Mouse (Mus musculus): ENCODE measurements around the gene Mamdc2.
"Not testable (repeated sequence)": the region's sequence is repeated elsewhere in the genome, so short reads cannot be mapped to it uniquely, and the experiment has no call there.

Mamdc2 gene

DNA sequence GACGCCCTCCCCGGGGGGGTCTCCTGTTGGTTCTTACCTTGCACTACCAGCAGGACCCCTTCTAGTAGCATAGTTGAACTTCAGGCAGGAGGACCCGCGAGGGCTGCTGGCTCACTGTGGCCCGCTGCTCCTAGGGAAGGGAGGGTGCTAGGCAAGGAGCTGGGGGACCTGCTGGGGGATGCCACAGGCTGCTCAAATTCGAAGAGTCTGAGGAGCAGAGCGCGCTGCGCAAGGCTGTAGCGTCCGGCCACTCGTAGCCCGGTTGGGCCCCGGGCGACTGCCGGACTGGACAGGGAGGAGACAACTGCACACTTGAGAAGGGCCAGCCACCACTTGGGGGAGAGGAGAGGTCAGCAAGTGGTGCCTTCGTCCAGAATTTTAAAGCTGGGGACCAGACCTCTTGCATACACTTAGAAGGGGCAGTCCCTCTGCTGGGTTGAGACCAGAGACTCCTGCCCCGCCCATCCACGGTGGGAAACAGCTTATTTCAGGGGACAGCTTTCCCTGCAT lies at the start of gene Mamdc2:
Gene Mamdc2 (minus strand): TSS at position 455 of the 510 bp plus-strand sequence.
- no peak for DNase-seq

DNA sequence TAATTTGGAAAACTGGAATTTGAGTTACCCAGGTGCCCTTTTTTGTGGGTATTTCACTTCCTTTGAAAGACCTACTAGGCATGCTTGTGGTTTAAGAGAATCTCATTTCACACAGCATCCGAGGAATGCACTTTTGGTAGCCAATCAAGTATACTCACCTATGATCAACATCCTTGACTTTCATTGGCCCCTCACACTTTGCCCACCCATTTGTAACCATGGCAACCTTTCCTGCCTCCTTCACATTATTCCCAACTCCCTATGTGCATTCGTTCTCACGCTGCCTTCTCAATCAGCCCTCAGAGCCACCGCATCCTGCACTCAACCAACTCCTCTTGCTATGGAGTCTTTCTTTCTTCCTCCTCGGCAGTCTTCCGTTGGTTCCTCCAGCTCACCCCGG lies 49.8 kb upstream of the Mamdc2 start:
- DNase-seq = no peak

- DNase-seq = no peak
Measured at GRCm38 (mm10) chr19:23497171-23497917, 49.1 kb upstream of the Mamdc2 start.

DNA sequence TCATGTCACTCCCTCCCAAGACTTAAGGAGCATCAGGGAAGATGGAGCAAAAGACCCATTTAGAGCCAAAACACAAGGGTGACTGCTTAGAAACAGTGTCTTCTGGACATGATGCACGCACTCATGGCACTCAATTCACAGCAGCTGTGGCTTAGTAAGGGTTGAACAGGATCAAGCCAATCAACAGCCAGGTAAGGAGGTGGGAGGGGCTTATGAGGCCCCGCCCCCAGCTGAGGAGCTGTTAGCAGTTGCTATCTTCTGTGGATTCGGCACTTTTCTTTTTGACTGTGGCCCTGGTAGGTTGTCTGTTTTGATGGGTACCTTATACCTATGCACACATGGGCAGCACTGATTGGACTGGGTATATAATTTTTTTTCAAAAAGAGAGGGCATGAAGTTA lies 48.3 kb upstream of the Mamdc2 start:
- no peak for DNase-seq

DNA sequence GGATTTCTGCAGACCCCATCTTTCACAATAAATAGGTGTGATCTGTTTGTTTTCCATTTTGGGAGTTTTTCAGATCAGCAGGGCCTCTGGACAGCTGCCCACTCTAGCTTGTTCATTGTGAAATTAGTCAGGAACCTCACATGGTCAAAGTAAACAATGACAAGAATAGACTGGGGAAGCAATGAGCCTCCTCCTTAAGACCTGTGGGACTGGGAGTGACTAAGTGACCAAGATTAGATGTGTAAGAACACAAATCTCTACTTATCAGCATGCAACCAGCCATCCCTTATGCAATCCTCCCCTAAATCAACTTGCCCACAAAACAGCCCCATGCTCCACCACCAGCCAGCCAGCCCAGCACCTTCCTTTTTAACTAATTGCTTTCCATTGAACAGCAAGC lies 44.4 kb upstream of the Mamdc2 start:
- no peak for DNase-seq

DNA sequence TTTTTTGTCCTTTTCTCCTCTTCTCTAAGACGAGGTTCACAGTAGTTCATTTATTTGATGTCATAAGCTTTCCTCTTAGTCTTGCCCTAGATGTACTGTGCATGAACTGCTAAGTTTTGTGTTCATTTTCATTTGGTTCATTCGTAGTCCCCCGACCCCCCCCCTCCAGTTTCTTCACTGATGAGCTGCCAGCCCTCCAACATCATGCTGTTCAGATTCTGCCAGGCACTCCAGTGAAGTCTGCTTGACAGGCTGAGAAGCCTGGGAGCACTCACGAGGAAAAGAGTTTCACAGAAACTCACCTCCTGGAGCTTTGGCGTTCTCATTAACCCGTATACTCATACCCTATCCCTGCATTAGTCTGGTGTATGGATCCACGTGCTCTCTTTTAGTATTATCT lies 42.5 kb upstream of the Mamdc2 start:
- not testable (repeated sequence) for DNase-seq

DNA sequence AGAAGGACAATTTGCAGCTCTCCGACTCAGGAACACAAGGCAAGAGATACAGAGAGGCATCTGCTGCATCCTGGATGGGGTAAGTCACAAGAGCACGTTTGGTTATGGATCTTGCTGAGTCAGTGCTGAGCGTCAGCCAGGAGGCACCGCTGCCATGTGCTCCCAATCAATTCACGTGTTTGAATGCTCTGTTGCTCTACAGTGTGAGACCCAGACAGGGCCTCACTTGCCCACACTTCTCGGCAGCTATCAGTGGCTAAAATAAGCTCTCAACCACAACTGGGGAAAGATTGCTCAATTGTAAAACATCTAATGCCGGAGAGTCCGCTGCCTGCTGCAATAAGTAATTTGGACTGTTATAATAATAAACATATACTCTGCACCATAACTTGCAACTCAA lies 41.5 kb upstream of the Mamdc2 start:
- DNase-seq = no peak

DNA sequence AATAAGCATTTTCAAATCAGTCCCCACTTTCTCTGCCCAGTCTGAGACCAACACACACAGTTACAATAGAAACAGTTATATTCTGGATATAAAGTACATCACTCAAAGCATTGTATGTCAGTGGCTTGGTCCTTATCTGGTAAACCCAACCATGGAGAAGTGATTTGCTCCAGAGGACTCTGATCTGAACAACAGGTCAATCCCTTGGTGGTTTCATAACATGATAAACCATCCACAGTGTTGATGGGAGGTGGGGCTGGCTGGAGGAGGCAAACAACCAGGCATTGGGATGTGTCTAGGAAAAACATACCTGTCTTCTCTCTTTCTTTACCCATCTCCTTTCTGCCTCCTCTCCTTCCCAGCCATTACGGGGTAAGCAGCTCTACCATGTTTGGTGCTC lies 39.2 kb upstream of the Mamdc2 start:
- no peak for DNase-seq

DNA sequence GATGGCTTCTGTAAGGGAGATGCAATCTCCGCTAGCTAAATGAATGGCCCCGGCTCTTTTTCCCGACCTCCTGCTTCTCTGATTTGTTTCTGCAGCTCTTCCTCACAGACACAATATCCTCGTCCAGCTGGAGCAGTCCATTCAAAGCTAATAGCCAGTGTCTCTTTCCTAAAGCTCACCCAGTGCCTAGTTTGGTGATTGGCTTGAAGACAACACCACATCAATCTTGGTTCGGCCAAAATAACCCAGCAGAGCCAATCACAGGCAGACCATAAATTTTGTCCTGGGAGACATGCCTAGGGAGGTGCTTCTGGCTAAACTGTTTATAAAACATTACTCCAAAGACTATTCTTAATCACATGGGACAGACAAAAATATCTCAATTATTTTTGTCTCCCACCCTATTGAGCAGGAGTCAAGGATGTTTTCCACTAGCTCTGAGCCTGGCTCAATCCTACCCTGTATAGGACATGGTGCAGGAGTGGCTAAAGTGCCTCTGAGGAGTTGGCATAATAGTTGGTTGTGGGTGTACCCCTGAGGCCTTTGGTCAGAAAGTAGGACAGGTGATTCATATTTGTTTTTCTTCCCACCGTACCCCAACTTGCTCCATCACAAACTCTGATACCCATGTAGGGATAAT lies 38.5 kb upstream of the Mamdc2 start:
- no peak for DNase-seq

- no peak for DNase-seq
Measured at GRCm38 (mm10) chr19:23485940-23486600, 37.8 kb upstream of the Mamdc2 start.

DNA sequence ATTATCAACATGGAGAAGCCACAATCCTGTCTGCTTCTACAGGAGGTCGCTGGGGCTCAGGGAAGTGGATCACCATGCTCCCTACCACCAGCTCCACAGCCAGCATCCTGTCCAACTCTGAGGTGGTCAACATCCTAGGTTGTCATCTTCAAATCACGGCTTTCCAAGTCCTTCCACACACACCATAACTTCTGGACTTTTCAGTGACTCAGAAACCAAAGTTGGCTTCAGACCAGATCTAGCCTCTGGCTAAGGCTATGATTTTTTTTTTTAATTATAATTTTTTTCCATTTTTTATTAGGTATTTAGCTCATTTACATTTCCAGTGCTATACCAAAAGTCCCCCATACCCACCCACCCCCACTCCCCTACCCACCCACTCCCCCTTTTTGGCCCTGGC lies 34.3 kb upstream of the Mamdc2 start:
- DNase-seq = not testable (repeated sequence)

- no peak for DNase-seq
Measured at GRCm38 (mm10) chr19:23479597-23479967, 31.3 kb upstream of the Mamdc2 start.

GRCm38 (mm10) chr19:23478895-23479596 lies 30.8 kb upstream of the Mamdc2 start:
- DNase-seq = no peak

DNA sequence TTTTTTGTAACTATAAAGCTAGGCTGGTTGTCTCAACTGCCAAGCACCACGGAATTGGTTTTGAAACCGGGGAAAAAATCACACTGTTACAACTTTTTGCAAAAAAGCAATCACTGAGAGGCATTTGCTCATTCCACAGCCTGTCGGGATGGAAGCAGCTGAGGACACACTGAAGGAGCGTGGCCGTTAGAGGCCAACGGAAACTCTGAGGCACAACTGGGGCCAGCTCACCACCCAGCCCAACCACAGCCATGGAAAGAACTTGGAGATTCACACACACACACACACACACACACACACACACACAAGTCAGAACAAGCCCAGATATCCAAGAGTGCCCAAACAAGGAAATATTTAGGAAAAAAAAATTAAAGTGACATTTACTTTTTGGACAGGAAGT lies 29.6 kb upstream of the Mamdc2 start:
- DNase-seq = no peak

- no peak for DNase-seq
Measured at GRCm38 (mm10) chr19:23467866-23468265, 19.6 kb upstream of the Mamdc2 start.

- no peak for DNase-seq
Measured at GRCm38 (mm10) chr19:23467011-23467410, 18.8 kb upstream of the Mamdc2 start.

- DNase-seq = no peak
Measured at GRCm38 (mm10) chr19:23457492-23457891, 9.2 kb upstream of the Mamdc2 start.

- no peak for DNase-seq
Measured at GRCm38 (mm10) chr19:23451361-23451760, 3.1 kb upstream of the Mamdc2 start.

DNA sequence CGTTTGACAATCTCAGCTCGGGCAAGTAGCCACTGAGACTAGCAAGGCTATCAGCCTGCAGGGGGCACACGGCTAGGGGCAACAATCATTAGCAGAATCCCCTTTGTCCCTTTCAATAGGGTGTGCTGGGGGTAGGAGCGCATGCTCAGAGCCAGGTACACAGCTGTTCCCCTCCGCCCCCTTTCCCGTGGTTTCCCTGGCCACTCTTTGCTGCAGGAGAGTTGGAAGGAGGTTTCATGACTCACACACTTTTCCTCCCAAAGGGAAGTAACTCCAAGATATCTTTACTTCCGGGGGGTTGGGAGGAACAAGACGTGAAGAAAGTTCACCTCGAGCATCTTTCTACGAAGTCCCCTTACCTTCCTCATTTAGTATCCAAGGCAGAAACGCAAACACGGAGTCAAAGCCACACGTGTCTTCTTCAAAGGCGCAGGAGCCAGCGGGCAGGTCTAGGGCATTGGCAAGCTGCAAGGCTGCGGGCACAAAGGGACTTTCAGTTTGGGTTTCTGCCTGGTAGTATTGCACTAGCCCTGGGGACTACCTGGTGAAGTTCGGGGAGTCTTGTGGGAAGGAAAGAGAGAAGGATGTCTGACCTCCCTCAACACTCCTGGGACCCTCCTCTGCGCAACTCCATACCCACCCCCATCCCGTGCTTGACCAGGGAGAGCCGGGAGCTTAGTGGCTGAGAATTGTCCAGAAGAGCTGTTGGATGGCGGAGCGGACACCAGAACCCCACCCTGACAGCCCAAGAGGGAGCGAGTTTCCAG lies 838 bp downstream of the Mamdc2 start:
- no peak for DNase-seq

DNA sequence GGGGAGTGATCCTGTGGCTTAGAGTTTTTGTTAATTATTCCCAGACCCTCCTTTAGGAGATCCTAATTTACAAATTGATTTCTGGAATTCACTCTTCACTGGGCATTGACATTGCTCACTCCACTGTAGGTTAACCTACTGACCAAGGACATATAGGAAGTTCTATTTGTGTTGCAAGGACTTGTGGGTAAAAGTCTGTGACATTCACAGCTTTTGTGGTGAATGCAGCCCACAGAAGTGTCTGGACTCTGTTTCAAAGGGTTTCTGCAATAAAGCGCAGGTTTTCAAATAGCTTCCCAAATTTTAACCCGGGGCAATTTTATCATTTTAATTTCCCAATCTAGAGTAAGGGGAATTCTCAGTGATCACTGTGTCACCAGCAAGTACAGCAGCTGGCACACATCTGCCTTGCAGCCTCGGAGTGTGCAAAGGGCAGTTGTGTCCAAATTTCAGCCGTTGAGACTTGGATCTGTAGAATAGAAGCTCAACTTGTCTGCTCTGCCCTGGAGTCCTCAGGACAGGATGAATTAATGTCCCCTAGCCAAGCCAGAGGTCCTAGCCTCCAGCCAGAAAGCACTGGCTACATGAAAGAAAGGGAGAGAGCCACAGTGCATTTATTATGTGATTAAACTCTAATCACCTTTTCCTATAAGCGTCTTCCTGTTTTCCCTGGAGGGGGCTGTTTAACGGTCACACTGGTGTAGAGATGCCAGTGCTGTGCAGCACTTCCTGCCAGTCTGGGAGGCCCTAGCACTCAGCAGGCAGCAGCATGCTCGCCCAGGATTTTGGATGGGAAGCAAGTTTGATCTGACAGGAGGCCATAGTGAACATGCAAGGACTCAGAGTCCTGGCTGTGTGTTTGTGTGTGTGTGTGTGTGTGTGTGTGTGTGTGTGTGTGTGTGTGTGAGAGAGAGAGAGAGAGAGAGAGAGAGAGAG lies 3.1 kb downstream of the Mamdc2 start:
- no peak for DNase-seq

DNA sequence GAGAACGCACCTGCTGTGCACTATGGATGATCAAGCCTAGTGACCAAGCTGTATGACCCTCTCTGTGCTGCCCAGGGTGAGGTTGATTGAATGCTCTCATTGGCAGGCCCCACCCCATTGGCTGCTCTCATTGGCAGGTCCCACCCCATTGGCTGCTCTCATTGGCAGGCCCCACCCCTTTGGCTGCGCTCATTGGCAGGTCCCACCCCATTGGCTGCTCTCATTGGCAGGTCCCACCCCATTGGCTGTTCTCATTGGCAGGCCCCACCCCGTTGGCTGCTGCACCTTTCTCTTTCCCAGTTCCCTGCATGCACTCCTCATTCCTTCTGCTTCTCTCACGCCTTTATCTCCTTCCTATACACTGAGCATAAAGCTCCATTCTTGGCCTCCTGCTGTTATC lies 12.5 kb downstream of the Mamdc2 start:
- DNase-seq = no peak

All from thymus, adult 18-20 months (tissue).